In the genomic region with DNA sequence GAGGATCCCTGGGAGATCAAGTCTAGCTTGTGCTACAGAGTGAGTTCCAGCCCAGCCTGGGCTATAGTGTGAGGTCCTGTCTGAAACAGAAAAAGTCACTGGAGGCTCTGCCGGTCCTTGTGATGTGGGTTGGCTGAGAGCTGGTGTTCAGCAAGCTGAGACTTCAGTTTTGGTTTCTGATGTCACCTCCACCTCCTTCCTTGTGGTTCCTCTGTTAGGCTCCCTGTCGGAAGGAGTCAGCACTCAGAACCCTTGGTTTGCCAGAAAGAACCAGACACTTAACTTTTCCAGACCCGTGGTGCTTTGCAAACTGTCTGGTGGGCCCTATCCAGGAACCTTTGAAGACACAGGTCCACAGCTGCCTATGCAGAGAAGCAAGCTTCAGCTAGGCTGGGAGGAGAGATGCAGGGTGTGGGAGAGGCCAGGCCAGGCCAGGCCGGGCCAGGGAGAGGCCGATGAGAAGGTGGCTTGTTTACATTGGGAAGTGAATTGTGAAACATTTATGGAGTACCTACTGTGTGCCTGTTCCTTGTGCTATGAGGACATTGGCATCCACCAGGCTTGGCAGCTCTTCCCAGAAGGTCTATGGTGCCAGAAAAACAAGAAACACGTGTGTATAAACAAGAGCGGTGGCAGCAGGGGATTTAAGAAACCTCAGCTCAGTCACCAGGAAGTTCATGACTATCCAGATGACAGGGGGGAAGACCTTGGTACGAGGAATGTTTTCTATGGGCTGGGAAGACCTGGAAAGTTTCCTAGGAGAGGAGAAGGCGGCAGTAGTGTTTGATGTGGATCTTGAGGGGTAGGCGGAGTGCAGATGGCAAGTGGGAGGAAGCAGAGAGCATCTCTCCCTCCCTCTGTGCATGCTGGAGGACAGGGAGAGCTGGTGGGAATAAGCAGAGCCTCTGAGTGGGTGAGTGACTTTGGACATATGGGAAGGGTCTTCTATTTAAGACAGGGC, we compare ENCODE assay signal across 9 mouse cellular contexts. TPM values are rescaled to one million over a fixed set of nuclear protein-coding genes. Genes with fewer than 3 reads are reported as not detected.
DNase-seq lines count a peak whose midpoint lies in the region; ATAC-seq and TF ChIP-seq lines count a peak whose summit lies in the region.
"Had no signal": no experiment of that assay in that cellular context is flagged by ENCODE, and none has a peak within 500 bp of the region (broad histone marks: within the 10 kb centered on the region; RNA-seq: fewer than 3 reads in every experiment).

No protein-coding gene starts in this region.

- no peaks in the 10 kb centered on the region for H3K27me3 ChIP-seq in heart, embryonic 13.5 days (replicated peaks)
- H3K27me3 ChIP-seq in lung, embryonic 15.5 days, result no peaks in the 10 kb centered on the region
- no peaks in the 10 kb centered on the region for H3K27me3 ChIP-seq in forebrain, embryonic 11.5 days (ENCODE audit: control insufficient read depth, insufficient read depth, low read length)
- H3K27me3 ChIP-seq in midbrain, embryonic 16.5 days (ENCODE audit: control insufficient read depth, insufficient read depth, low read depth, low read length), result no peaks in the 10 kb centered on the region

- WGBS in heart, embryonic 13.5 days, result 53% methylated on average over 10 of the region's 10 CpGs
- 31% methylated on average over 10 of the region's 10 CpGs for WGBS in lung, embryonic 15.5 days
- 75% methylated on average over 10 of the region's 10 CpGs for WGBS in forebrain, embryonic 11.5 days
- WGBS in midbrain, embryonic 16.5 days, result 78% methylated on average over 10 of the region's 10 CpGs

- peak overlapping the region; percentile 53 for H3K27ac ChIP-seq in heart, embryonic 13.5 days (replicated peaks)
- H3K27ac ChIP-seq in cortical plate, adult 2 months (ENCODE audit: insufficient read depth, low read length), result peak overlapping the region; percentile 62
- H3K27ac ChIP-seq in lung, embryonic 15.5 days, result 0 out of 2 replicates have a peak overlapping the region, but pooled peaks have one; percentile 20
- no peak overlapping the region for H3K27ac ChIP-seq in forebrain, embryonic 11.5 days (ENCODE audit: low read depth, low read length)
- H3K27ac ChIP-seq in midbrain, embryonic 16.5 days (ENCODE audit: low read length), result no peak overlapping the region
- H3K27ac ChIP-seq: limb, embryonic 15.5 days had no signal

- no peak overlapping the region for H3K4me3 ChIP-seq in heart, embryonic 13.5 days
- H3K4me3 ChIP-seq in cortical plate, adult 2 months (ENCODE audit: insufficient read depth, low read length), result no peak overlapping the region
- no peak overlapping the region for H3K4me3 ChIP-seq in lung, embryonic 15.5 days
- H3K4me3 ChIP-seq in forebrain, embryonic 11.5 days (ENCODE audit: low read depth, low read length), result no peak overlapping the region
- no peak overlapping the region for H3K4me3 ChIP-seq in midbrain, embryonic 16.5 days (ENCODE audit: low read depth, low read length)
- H3K4me3 ChIP-seq: limb, embryonic 15.5 days had no signal

- intact Hi-C loops in heart, postnatal 10 days (cut with DNase I), result no loop called here

- H3K4me2 ChIP-seq in heart, embryonic 13.5 days, result no peak overlapping the region
- no peak overlapping the region for H3K4me2 ChIP-seq in lung, embryonic 15.5 days
- H3K4me2 ChIP-seq in forebrain, embryonic 11.5 days (ENCODE audit: low read depth, low read length, severe bottlenecking), result no peak overlapping the region
- no peak overlapping the region for H3K4me2 ChIP-seq in midbrain, embryonic 16.5 days (ENCODE audit: low read length)
- H3K4me2 ChIP-seq: limb, embryonic 15.5 days had no signal

- no peak for ATAC-seq in heart, embryonic 13.5 days (ENCODE audit: extremely low read depth, insufficient number of reproducible peaks, low FRiP score, low TSS enrichment)
- ATAC-seq in lung, embryonic 15.5 days (ENCODE audit: borderline replicate concordance, extremely low read depth, low FRiP score, low TSS enrichment), result no peak
- no peak for ATAC-seq in forebrain, embryonic 11.5 days (replicated peaks; ENCODE audit: low FRiP score)
- no peak for ATAC-seq in midbrain, embryonic 16.5 days

- no peaks in the 10 kb centered on the region for H3K9me3 ChIP-seq in heart, embryonic 13.5 days
- no peaks in the 10 kb centered on the region for H3K9me3 ChIP-seq in lung, embryonic 15.5 days
- H3K9me3 ChIP-seq in forebrain, embryonic 11.5 days (ENCODE audit: control insufficient read depth, low read length), result no peaks in the 10 kb centered on the region
- no peaks in the 10 kb centered on the region for H3K9me3 ChIP-seq in midbrain, embryonic 16.5 days (replicated peaks; ENCODE audit: control insufficient read depth, low read length, poor library complexity, severe bottlenecking)
- H3K9me3 ChIP-seq: limb, embryonic 15.5 days had no signal

- no peak for TF ChIP-seq CTCF in cortical plate, adult 2 months (IDR thresholded peaks at IDR 0.05; ENCODE audit: extremely low read depth, insufficient read depth, low read length)

- H3K36me3 ChIP-seq in heart, embryonic 13.5 days, result peaks cover 91% of the 10 kb centered on the region
- no peaks in the 10 kb centered on the region for H3K36me3 ChIP-seq in lung, embryonic 15.5 days
- no peaks in the 10 kb centered on the region for H3K36me3 ChIP-seq in forebrain, embryonic 11.5 days (ENCODE audit: control insufficient read depth, insufficient read depth, low read length)
- no peaks in the 10 kb centered on the region for H3K36me3 ChIP-seq in midbrain, embryonic 16.5 days (ENCODE audit: control insufficient read depth, insufficient read depth, low read length)
- H3K36me3 ChIP-seq: limb, embryonic 15.5 days had no signal

- no peak for DNase-seq in heart, postnatal 10 days
- DNase-seq in 3134 (ENCODE audit: extremely low read depth, insufficient read length, low spot score), result peak; percentile 11
- no peak for DNase-seq in forebrain, embryonic 11.5 days (ENCODE audit: low spot score)
- no peak for DNase-seq in testis, postnatal 14 days (ENCODE audit: low spot score)

- H3K9ac ChIP-seq in heart, embryonic 13.5 days, result no peak overlapping the region; the same call in 1 of the 2 replicates
- no peak overlapping the region for H3K9ac ChIP-seq in lung, embryonic 15.5 days
- H3K9ac ChIP-seq in forebrain, embryonic 11.5 days (ENCODE audit: low read length), result no peak overlapping the region
- H3K9ac ChIP-seq in midbrain, embryonic 16.5 days (ENCODE audit: low read depth, low read length), result no peak overlapping the region
- H3K9ac ChIP-seq: limb, embryonic 15.5 days had no signal

- no peak for TF ChIP-seq POLR2A in cortical plate, adult 2 months (IDR thresholded peaks at IDR 0.05; ENCODE audit: extremely low read depth, insufficient read depth, low read length)

- peaks cover 98% of the 10 kb centered on the region for H3K4me1 ChIP-seq in heart, embryonic 13.5 days
- H3K4me1 ChIP-seq in cortical plate, adult 2 months (ENCODE audit: control insufficient read depth, insufficient read depth, low read length), result peaks cover 43% of the 10 kb centered on the region
- peaks cover 34% of the 10 kb centered on the region for H3K4me1 ChIP-seq in lung, embryonic 15.5 days
- H3K4me1 ChIP-seq in forebrain, embryonic 11.5 days (replicated peaks; ENCODE audit: control insufficient read depth, insufficient read depth, low read length), result no peaks in the 10 kb centered on the region
- peaks cover under 1% of the 10 kb centered on the region for H3K4me1 ChIP-seq in midbrain, embryonic 16.5 days (ENCODE audit: control insufficient read depth, insufficient read depth, low read length)

RNA-seq across cellular contexts. Expression of a gene that starts 13.4 kb away (rescaled TPM):
- 105 and 109 TPM in 2 replicates for polyA plus RNA-seq in heart, embryonic 13.5 days (2015; fragmentation: Nextera tagmentation; extraction: Ambion mirVana)
- total RNA-seq in heart, postnatal 10 days (2021), result 100 to 1,000 TPM; 177 to 185 TPM
- polyA plus RNA-seq in cortical plate, adult 2 months (2012; rRNA removed), result 371 and 405 TPM in 2 replicates
- polyA plus RNA-seq in lung, embryonic 15.5 days (2015; fragmentation: Nextera tagmentation; extraction: Ambion mirVana), result 20.7 and 22.8 TPM in 2 replicates
- polyA plus RNA-seq in forebrain, embryonic 11.5 days (2014; fragmentation: Nextera tagmentation; extraction: Ambion mirVana), result 1.9 and 2.1 TPM in 2 replicates
- 3.5 and 5.1 TPM in 2 replicates for polyA plus RNA-seq in midbrain, embryonic 16.5 days (2015; fragmentation: Nextera tagmentation; extraction: Ambion mirVana)

Comparison
In these comparisons a context has a peak if more than half of its experiments do, and no peak if none do; other contexts are left out.
1. H3K27ac ChIP-seq: peak in heart, embryonic 13.5 days (single experiment), cortical plate, adult 2 months (single experiment) and lung, embryonic 15.5 days (single experiment); none in forebrain, embryonic 11.5 days (single experiment) and midbrain, embryonic 16.5 days (single experiment).